Mouse (Mus musculus) MEL (cell line): ENCODE results near the gene Aqp7. TPM values are rescaled to one million over a fixed set of nuclear protein-coding genes. Genes with fewer than 3 reads are reported as not detected.

ENCODE experiments used
- DNase-seq: peaks from one replicate; pipeline ENCODE4 v3.0.0; 2011; ENCODE audit warnings: low read depth, low spot score
- H3K27ac ChIP-seq: 2 replicates; pipeline ENCODE4 v1.5.1; 2012; ENCODE audit warnings: low read depth, mild to moderate bottlenecking, control low read depth, low read length, moderate library complexity; ENCODE audit not compliant: control insufficient read depth
- H3K27me3 ChIP-seq, 2 experiments: fragments of 150-350 bp in 1 of 2; sonication (generic) in 1 of 2; 2 replicates each; pipeline ENCODE4 v1.6.1; 2012; ENCODE audit warnings: low read length in 2 of 2, mild to moderate bottlenecking in 2 of 2, improper control_type of control experiment in 1 of 2, moderate library complexity in 1 of 2; ENCODE audit not compliant: insufficient read depth in 2 of 2, control insufficient read depth in 1 of 2
- H3K36me3 ChIP-seq, 2 experiments: 2 replicates each; pipeline ENCODE4 v1.6.1; 2012 to 2014; ENCODE audit warnings: low read length in 2 of 2, improper control_type of control experiment in 1 of 2, inconsistent platforms in 1 of 2, mild to moderate bottlenecking in 1 of 2; ENCODE audit not compliant: insufficient read depth in 2 of 2, control insufficient read depth in 1 of 2
- H3K4me1 ChIP-seq, 2 experiments: fragments of 150-350 bp in 1 of 2; sonication (generic) in 1 of 2; 2 replicates each; pipeline ENCODE4 v1.6.1; 2012; ENCODE audit warnings: low read length in 2 of 2, improper control_type of control experiment in 1 of 2, mild to moderate bottlenecking in 1 of 2; ENCODE audit not compliant: insufficient read depth in 2 of 2, control insufficient read depth in 1 of 2
- H3K4me3 ChIP-seq, 2 experiments: fragments of 150-350 bp in 1 of 2; sonication (generic) in 1 of 2; 2 replicates each; pipeline ENCODE4 v1.5.1; 2012; ENCODE audit warnings: low read depth in 2 of 2, low read length in 2 of 2, mild to moderate bottlenecking in 2 of 2, moderate library complexity in 2 of 2, control low read depth in 1 of 2, improper control_type of control experiment in 1 of 2; ENCODE audit not compliant: control insufficient read depth in 1 of 2, insufficient read depth in 1 of 2
- H3K79me2 ChIP-seq: 2 replicates; pipeline ENCODE4 v1.6.1; 2012; ENCODE audit warnings: mild to moderate bottlenecking, low read length, moderate library complexity; ENCODE audit not compliant: control insufficient read depth, poor library complexity, insufficient read depth
- H3K9ac ChIP-seq: 2 replicates; pipeline ENCODE4 v1.6.1; 2012; ENCODE audit warnings: low read depth, mild to moderate bottlenecking, control low read depth, low read length, moderate library complexity; ENCODE audit not compliant: control insufficient read depth, poor library complexity, severe bottlenecking
- H3K9me3 ChIP-seq: fragments of 150-350 bp; sonication (generic); replicated peaks from 2 replicates; pipeline ENCODE4 v1.6.1; 2012; ENCODE audit warnings: mild to moderate bottlenecking, low read length, improper control_type of control experiment, moderate library complexity; ENCODE audit not compliant: insufficient read depth
- BHLHE40 ChIP-seq: IDR thresholded peaks from 2 replicates; pipeline ENCODE4 v1.6.1; 2012; ENCODE audit warnings: low read depth, mild to moderate bottlenecking, inconsistent platforms, low read length, improper control_type of control experiment, borderline replicate concordance
- CTCF ChIP-seq, 3 experiments: IDR thresholded peaks in 2 of 3; conservative IDR thresholded peaks in 1 of 3; 2 replicates each; pipeline ENCODE4 v1.5.1; 2011 to 2012; ENCODE audit warnings: low read length in 3 of 3, low read depth in 2 of 3, mild to moderate bottlenecking in 2 of 3, improper control_type of control experiment in 1 of 3, inconsistent platforms in 1 of 3, mixed read lengths in 1 of 3, moderate library complexity in 1 of 3; ENCODE audit not compliant: control insufficient read depth in 1 of 3, insufficient read depth in 1 of 3, poor library complexity in 1 of 3, severe bottlenecking in 1 of 3
- E2F4 ChIP-seq: IDR thresholded peaks from 2 replicates; pipeline ENCODE4 v1.6.1; 2011; ENCODE audit warnings: low read depth, low read length, improper control_type of control experiment, borderline replicate concordance
- EP300 ChIP-seq, 2 experiments: IDR thresholded peaks; 2 replicates each; pipeline ENCODE4 v1.6.1; 2011; ENCODE audit warnings: improper control_type of control experiment in 2 of 2, low read length in 2 of 2, low read depth in 1 of 2, mild to moderate bottlenecking in 1 of 2
- ETS1 ChIP-seq: IDR thresholded peaks from 2 replicates; pipeline ENCODE4 v1.6.1; 2012; ENCODE audit warnings: low read depth, mild to moderate bottlenecking, inconsistent platforms, low read length, improper control_type of control experiment, moderate library complexity
- GATA1 ChIP-seq: IDR thresholded peaks from 2 replicates; pipeline ENCODE4 v1.6.1; 2011; ENCODE audit warnings: low read depth, low read length, improper control_type of control experiment
- JUND ChIP-seq: IDR thresholded peaks from 2 replicates; pipeline ENCODE4 v1.6.1; 2011; ENCODE audit warnings: low read depth, mild to moderate bottlenecking, improper control_type of control experiment, low read length
- MAFK ChIP-seq: IDR thresholded peaks from 2 replicates; pipeline ENCODE4 v1.6.1; 2011; ENCODE audit warnings: low read depth, mild to moderate bottlenecking, low read length, improper control_type of control experiment, borderline replicate concordance
- MAZ ChIP-seq: IDR thresholded peaks from 2 replicates; pipeline ENCODE4 v1.6.1; 2012; ENCODE audit warnings: low read depth, mild to moderate bottlenecking, inconsistent platforms, low read length, improper control_type of control experiment
- MEF2A ChIP-seq: IDR thresholded peaks from 2 replicates; pipeline ENCODE4 v1.6.1; 2014; ENCODE audit warnings: low read depth, mild to moderate bottlenecking, inconsistent platforms, low read length, improper control_type of control experiment; ENCODE audit not compliant: poor library complexity, insufficient replicate concordance, severe bottlenecking; ENCODE audit errors: extremely low read depth
- NELFE ChIP-seq: IDR thresholded peaks from 2 replicates; pipeline ENCODE4 v1.6.1; 2011; ENCODE audit warnings: low read depth, low read length, improper control_type of control experiment
- POLR2AphosphoS5 ChIP-seq: IDR thresholded peaks from 2 replicates; pipeline ENCODE4 v1.6.1; 2012; ENCODE audit warnings: low read depth, borderline replicate concordance, mild to moderate bottlenecking, inconsistent platforms, low read length, moderate library complexity, mixed read lengths
- RAD21 ChIP-seq: IDR thresholded peaks from 2 replicates; pipeline ENCODE4 v1.6.1; 2011; ENCODE audit warnings: mild to moderate bottlenecking, low read depth, low read length, improper control_type of control experiment
- RCOR1 ChIP-seq: IDR thresholded peaks from 2 replicates; pipeline ENCODE4 v1.6.1; 2012; ENCODE audit warnings: low read depth, mild to moderate bottlenecking, inconsistent platforms, low read length, improper control_type of control experiment
- SMC3 ChIP-seq: IDR thresholded peaks from 2 replicates; pipeline ENCODE4 v1.6.1; 2011; ENCODE audit warnings: low read depth, low read length, improper control_type of control experiment
- TCF12 ChIP-seq: IDR thresholded peaks from 2 replicates; pipeline ENCODE4 v1.6.1; 2014; ENCODE audit warnings: low read depth, mild to moderate bottlenecking, inconsistent platforms, low read length, improper control_type of control experiment, moderate library complexity
- ZMIZ1 ChIP-seq: IDR thresholded peaks from 2 replicates; pipeline ENCODE4 v1.6.1; 2012; ENCODE audit warnings: low read depth, mild to moderate bottlenecking, inconsistent platforms, low read length, improper control_type of control experiment, moderate library complexity
- ZNF384 ChIP-seq: IDR thresholded peaks from 2 replicates; pipeline ENCODE4 v1.6.1; 2012; ENCODE audit warnings: low read depth, mild to moderate bottlenecking, inconsistent platforms, low read length, improper control_type of control experiment
- polyA plus RNA-seq, 2 experiments: library from polyadenylated mRNA; stranded (reverse) in 1 of 2; unstranded in 1 of 2; fragments of >175 nt in 1 of 2; fragments of >200 nt in 1 of 2; gene quantifications; 2 replicates each; pipeline versions ENCODE4 v1.2.1 to v1.2.4; 2012; ENCODE audit warnings: low replicate concordance in 2 of 2, low read depth in 1 of 2; ENCODE audit not compliant: insufficient read length in 2 of 2, insufficient read depth in 1 of 2, missing spikeins in 1 of 2
- total RNA-seq: library from RNA; depleted of rRNA; stranded (reverse); fragments of 300-350 nt; gene quantifications from 2 replicates; pipeline ENCODE4 v1.2.3, GENCODE M21; 2012

The Aqp7 gene
- total and polyA plus RNA-seq, 3 experiments = 0.06 TPM; not detected in 2

GRCm38 (mm10) chr4:41063351-41063750 is 15.4 kb upstream of the Aqp7 start:
- H3K9me3 ChIP-seq = no peaks in the 10 kb centered on the region
- no peaks in the 10 kb centered on the region for H3K79me2 ChIP-seq
- H3K4me3 ChIP-seq = no peak overlapping the region
- TF ChIP-seq MAFK (no peak), GATA1 (no peak), MEF2A (no peak), BHLHE40 (no peak), NELFE (no peak), ZMIZ1 (no peak)
- DNase-seq = no peak
- no peaks in the 10 kb centered on the region for H3K4me1 ChIP-seq
- H3K9ac ChIP-seq = no peak overlapping the region
- no peaks in the 10 kb centered on the region for H3K36me3 ChIP-seq
- H3K27me3 ChIP-seq = no peaks in the 10 kb centered on the region
- no peak overlapping the region for H3K27ac ChIP-seq

- no peak overlapping the region for H3K27ac ChIP-seq
- H3K4me1 ChIP-seq = peaks cover 0 to 6% of the 10 kb centered on the region in 2 experiments; a peak in 3 of 4 replicates
- DNase-seq = no peak
- H3K9me3 ChIP-seq = no peaks in the 10 kb centered on the region
- no peak overlapping the region for H3K4me3 ChIP-seq
- H3K79me2 ChIP-seq = no peaks in the 10 kb centered on the region; the same call in 1 of the 2 replicates
- peaks cover 0 to 6% of the 10 kb centered on the region in 2 experiments; a peak in 2 of 4 replicates for H3K36me3 ChIP-seq
- H3K27me3 ChIP-seq = no peaks in the 10 kb centered on the region
- TF ChIP-seq MAZ (no peak), ETS1 (no peak), BHLHE40 (no peak), RCOR1 (no peak), POLR2AphosphoS5 (no peak), RAD21 (no peak), NELFE (no peak), E2F4 (no peak), JUND (no peak), CTCF (IDR thresholded peaks at IDR 0.05 in 2 of 3, conservative IDR thresholded peaks at IDR 0.05 in 1 of 3; ENCODE audit: control insufficient read depth in 1 of 3, insufficient read depth in 1 of 3, low read depth in 2 of 3, low read length in 3 of 3, poor library complexity in 1 of 3, severe bottlenecking in 1 of 3) (no peak), TCF12 (no peak), ZMIZ1 (no peak), SMC3 (no peak), ZNF384 (no peak), EP300 (IDR thresholded peaks at IDR 0.05; ENCODE audit: low read depth in 1 of 2, low read length in 2 of 2) (no peak)
- H3K9ac ChIP-seq = no peak overlapping the region
Measured at GRCm38 (mm10) chr4:41057361-41057760, 9.4 kb upstream of the Aqp7 start.
